Mouse (Mus musculus): Measurements from ENCODE around the gene Fbxl3. TPM values are rescaled to one million over a fixed set of nuclear protein-coding genes. Genes with fewer than 3 reads are reported as not detected.

The Fbxl3 gene
- polyA plus RNA-seq, 1 experiment from 2014 or later, result 24.1 TPM

- no peak overlapping the region for H3K4me2 ChIP-seq
- no peak overlapping the region for H3K9ac ChIP-seq (replicated peaks)
- peaks cover 65% of the 10 kb centered on the region for H3K36me3 ChIP-seq
- WGBS, result 88% methylated on average over 9 of the region's 9 CpGs
- H3K4me3 ChIP-seq (replicated peaks), result no peak overlapping the region
- H3K9me3 ChIP-seq, result no peaks in the 10 kb centered on the region
- no peaks in the 10 kb centered on the region for H3K27me3 ChIP-seq
- no peak for ATAC-seq (ENCODE audit: insufficient number of reproducible peaks, insufficient read depth, low FRiP score, low TSS enrichment, low read depth)
- H3K27ac ChIP-seq, result no peak overlapping the region
- no peaks in the 10 kb centered on the region for H3K4me1 ChIP-seq (replicated peaks)
Measured at GRCm38 (mm10) chr14:103079209-103079977, 20.0 kb downstream of the Fbxl3 start.

GRCm38 (mm10) chr14:103078006-103078912 is 21.1 kb downstream of the Fbxl3 start:
- 89% methylated on average over 16 of the region's 16 CpGs for WGBS
- Histone ChIP-seq H3K4me2 (no peak overlapping the region), H3K9ac (replicated peaks) (no peak overlapping the region), H3K4me3 (replicated peaks) (no peak overlapping the region), H3K27me3 (no peaks in the 10 kb centered on the region), H3K9me3 (no peaks in the 10 kb centered on the region), H3K27ac (no peak overlapping the region), H3K4me1 (replicated peaks) (no peaks in the 10 kb centered on the region), H3K36me3 (peaks cover 66% of the 10 kb centered on the region)
- ATAC-seq (ENCODE audit: insufficient number of reproducible peaks, insufficient read depth, low FRiP score, low TSS enrichment, low read depth), result no peak

- H3K27ac ChIP-seq, result no peak overlapping the region
- H3K4me1 ChIP-seq (replicated peaks), result no peaks in the 10 kb centered on the region
- no peaks in the 10 kb centered on the region for H3K9me3 ChIP-seq
- 90% methylated on average over 9 of the region's 9 CpGs for WGBS
- H3K4me3 ChIP-seq (replicated peaks), result no peak overlapping the region
- no peak for ATAC-seq (ENCODE audit: insufficient number of reproducible peaks, insufficient read depth, low FRiP score, low TSS enrichment, low read depth)
- no peak overlapping the region for H3K4me2 ChIP-seq
- H3K36me3 ChIP-seq, result peaks cover 67% of the 10 kb centered on the region
- H3K9ac ChIP-seq (replicated peaks), result no peak overlapping the region
- H3K27me3 ChIP-seq, result no peaks in the 10 kb centered on the region
Measured at GRCm38 (mm10) chr14:103077272-103078005, 21.9 kb downstream of the Fbxl3 start.

- Histone ChIP-seq H3K27me3 (no peaks in the 10 kb centered on the region), H3K9me3 (no peaks in the 10 kb centered on the region), H3K4me2 (no peak overlapping the region), H3K36me3 (peaks cover 70% of the 10 kb centered on the region), H3K9ac (replicated peaks) (no peak overlapping the region), H3K27ac (no peak overlapping the region), H3K4me3 (replicated peaks) (no peak overlapping the region), H3K4me1 (replicated peaks) (no peaks in the 10 kb centered on the region; the same call in 1 of the 2 replicates)
- ATAC-seq (ENCODE audit: insufficient number of reproducible peaks, insufficient read depth, low FRiP score, low TSS enrichment, low read depth), result no peak
- WGBS, result 91% methylated on average over 7 of the region's 7 CpGs
Measured at GRCm38 (mm10) chr14:103075166-103075565, 24.2 kb downstream of the Fbxl3 start.

- H3K27me3 ChIP-seq, result no peaks in the 10 kb centered on the region
- 94% methylated on average over 8 of the region's 8 CpGs for WGBS
- peaks cover 61% of the 10 kb centered on the region for H3K36me3 ChIP-seq
- no peak overlapping the region for H3K4me3 ChIP-seq (replicated peaks)
- no peak overlapping the region for H3K27ac ChIP-seq
- H3K9ac ChIP-seq (replicated peaks), result no peak overlapping the region
- H3K4me1 ChIP-seq (replicated peaks), result peaks cover 2% of the 10 kb centered on the region; the same call in 1 of the 2 replicates
- no peak for ATAC-seq (ENCODE audit: insufficient number of reproducible peaks, insufficient read depth, low FRiP score, low TSS enrichment, low read depth)
- no peaks in the 10 kb centered on the region for H3K9me3 ChIP-seq
- H3K4me2 ChIP-seq, result no peak overlapping the region
Measured at GRCm38 (mm10) chr14:103073825-103074224, 25.5 kb downstream of the Fbxl3 start.

- Histone ChIP-seq H3K4me1 (replicated peaks) (peaks cover 2% of the 10 kb centered on the region; the same call in 1 of the 2 replicates), H3K27me3 (no peaks in the 10 kb centered on the region), H3K9ac (replicated peaks) (no peak overlapping the region), H3K27ac (no peak overlapping the region), H3K4me2 (no peak overlapping the region), H3K4me3 (replicated peaks) (no peak overlapping the region), H3K36me3 (peaks cover 50% of the 10 kb centered on the region), H3K9me3 (no peaks in the 10 kb centered on the region)
- ATAC-seq (ENCODE audit: insufficient number of reproducible peaks, insufficient read depth, low FRiP score, low TSS enrichment, low read depth), result no peak
- WGBS, result 97% methylated on average over 4 of the region's 4 CpGs
Measured at GRCm38 (mm10) chr14:103072731-103073130, 26.6 kb downstream of the Fbxl3 start.

- H3K27ac ChIP-seq, result no peak overlapping the region
- H3K36me3 ChIP-seq, result peaks cover 37% of the 10 kb centered on the region; the same call in 1 of the 2 replicates
- H3K4me2 ChIP-seq, result no peak overlapping the region
- 90% methylated on average over 12 of the region's 12 CpGs for WGBS
- H3K9me3 ChIP-seq, result no peaks in the 10 kb centered on the region
- no peak overlapping the region for H3K4me3 ChIP-seq (replicated peaks)
- H3K9ac ChIP-seq (replicated peaks), result no peak overlapping the region
- ATAC-seq (ENCODE audit: insufficient number of reproducible peaks, insufficient read depth, low FRiP score, low TSS enrichment, low read depth), result no peak
- no peaks in the 10 kb centered on the region for H3K27me3 ChIP-seq
- peaks cover 2% of the 10 kb centered on the region; the same call in 1 of the 2 replicates for H3K4me1 ChIP-seq (replicated peaks)
Measured at GRCm38 (mm10) chr14:103071471-103071870, 27.9 kb downstream of the Fbxl3 start.

- H3K4me3 ChIP-seq (replicated peaks), result peak overlapping the region; percentile 67
- H3K27ac ChIP-seq, result peak overlapping the region; percentile 86; the same call in 1 of the 2 replicates
- no peaks in the 10 kb centered on the region for H3K27me3 ChIP-seq
- H3K36me3 ChIP-seq, result peaks cover 33% of the 10 kb centered on the region; the same call in 1 of the 2 replicates
- WGBS, result 5% methylated on average over 10 of the region's 10 CpGs
- 0 out of 2 replicates have a peak, but pooled peaks have one; percentile 6 for ATAC-seq (ENCODE audit: insufficient number of reproducible peaks, insufficient read depth, low FRiP score, low TSS enrichment, low read depth)
- peak overlapping the region; percentile 76 for H3K9ac ChIP-seq (replicated peaks)
- H3K4me2 ChIP-seq, result peak overlapping the region; percentile 87
- H3K9me3 ChIP-seq, result no peaks in the 10 kb centered on the region
- peaks cover 2% of the 10 kb centered on the region; the same call in 1 of the 2 replicates for H3K4me1 ChIP-seq (replicated peaks)
Measured at GRCm38 (mm10) chr14:103070790-103071189, 28.6 kb downstream of the Fbxl3 start.

- peak within 1 kb of the TSS; percentile 87 for H3K4me2 ChIP-seq
- H3K9ac ChIP-seq (replicated peaks), result peak within 1 kb of the TSS; percentile 76
- peaks cover 2% of the 10 kb centered on the region; the same call in 1 of the 2 replicates for H3K4me1 ChIP-seq (replicated peaks)
- ATAC-seq (ENCODE audit: insufficient number of reproducible peaks, insufficient read depth, low FRiP score, low TSS enrichment, low read depth), result peak; percentile 96
- peaks cover 27% of the 10 kb centered on the region; the same call in 1 of the 2 replicates for H3K36me3 ChIP-seq
- H3K4me3 ChIP-seq (replicated peaks), result peak within 1 kb of the TSS; percentile 67
- H3K9me3 ChIP-seq, result no peaks in the 10 kb centered on the region
- under 1% methylated on average over 65 of the region's 65 CpGs for WGBS
- peak within 1 kb of the TSS; percentile 86 for H3K27ac ChIP-seq
- no peaks in the 10 kb centered on the region for H3K27me3 ChIP-seq
Measured at GRCm38 (mm10) chr14:103069864-103070611, 29.3 kb downstream of the Fbxl3 start, which contains the start of gene Cln5. Gene Cln5 (plus strand): TSS chr14:103070216.

- Histone ChIP-seq H3K9me3 (no peaks in the 10 kb centered on the region), H3K4me3 (replicated peaks) (peak overlapping the region; percentile 67), H3K4me1 (replicated peaks) (peaks cover 2% of the 10 kb centered on the region; the same call in 1 of the 2 replicates), H3K27ac (peak overlapping the region; percentile 86), H3K36me3 (peaks cover 21% of the 10 kb centered on the region; the same call in 1 of the 2 replicates), H3K27me3 (no peaks in the 10 kb centered on the region), H3K4me2 (peak overlapping the region; percentile 87), H3K9ac (replicated peaks) (peak overlapping the region; percentile 76; the same call in 1 of the 2 replicates)
- 19% methylated on average over 12 of the region's 12 CpGs for WGBS
- peak; percentile 31 for ATAC-seq (ENCODE audit: insufficient number of reproducible peaks, insufficient read depth, low FRiP score, low TSS enrichment, low read depth)
Measured at GRCm38 (mm10) chr14:103069465-103069863, 29.9 kb downstream of the Fbxl3 start.
